Mouse (Mus musculus) adrenal gland, postnatal 14 days (tissue): ENCODE measurements around the gene Map3k11. TPM values are rescaled to one million over a fixed set of nuclear protein-coding genes. Genes with fewer than 3 reads are reported as not detected.
"Not testable (repeated sequence)": the region's sequence is repeated elsewhere in the genome, so short reads cannot be mapped to it uniquely, and the experiment has no call there.

ENCODE experiments used
- DNase-seq: peaks from one replicate; pipeline ENCODE4 v3.0.0; 2021; ENCODE audit warnings: mixed read lengths
- total RNA-seq: library from RNA; stranded (reverse); gene quantifications from 2 replicates; pipeline ENCODE4 v1.2.3, GENCODE M21; 2021

The Map3k11 gene
- total RNA-seq, 1 experiment from 2014 or later, result 50.4 TPM

DNA sequence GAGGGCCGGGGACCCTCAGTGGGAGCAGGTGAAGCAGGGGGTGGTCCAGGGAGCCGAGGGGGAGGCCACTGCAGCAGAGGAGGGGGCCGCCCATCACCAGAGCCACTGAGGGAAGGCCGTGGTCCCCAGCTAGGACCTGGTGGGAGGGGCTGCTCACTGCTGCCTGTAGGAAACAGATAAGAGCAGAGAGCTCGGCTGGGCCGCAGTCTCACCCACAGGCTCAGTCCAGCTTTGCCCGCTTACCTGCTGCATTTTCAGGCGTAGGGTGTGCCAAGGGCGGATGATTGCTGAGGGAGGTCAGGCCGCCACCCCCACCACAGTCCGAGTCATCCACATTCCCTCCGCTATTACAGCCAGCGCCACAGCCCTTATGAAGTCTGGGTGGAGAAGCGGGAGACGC lies 23.1 kb upstream of the Map3k11 start:
- DNase-seq, result no peak

GRCm38 (mm10) chr19:5666386-5666785 lies 22.2 kb upstream of the Map3k11 start:
- no peak for DNase-seq

DNA sequence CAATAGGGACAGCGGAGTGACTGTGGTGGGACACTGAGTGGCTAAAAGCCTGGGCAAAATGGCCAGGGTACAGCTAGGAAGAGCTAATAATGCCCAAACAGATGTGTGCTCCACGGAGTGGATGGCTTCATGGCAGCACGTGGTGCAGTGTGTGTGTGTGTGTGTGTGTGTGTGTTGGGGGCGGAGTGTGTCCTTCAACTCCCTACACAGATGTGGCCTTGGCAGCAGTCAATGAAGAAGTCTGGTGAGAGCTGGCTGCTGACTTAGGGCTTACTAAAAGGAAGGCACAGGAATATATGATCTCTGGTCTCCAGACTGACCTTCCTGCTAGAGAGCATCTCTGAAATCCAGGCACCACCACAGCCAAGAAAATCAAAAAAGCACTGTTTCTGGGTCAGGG lies 20.2 kb upstream of the Map3k11 start:
- DNase-seq, result peak; percentile 58

DNA sequence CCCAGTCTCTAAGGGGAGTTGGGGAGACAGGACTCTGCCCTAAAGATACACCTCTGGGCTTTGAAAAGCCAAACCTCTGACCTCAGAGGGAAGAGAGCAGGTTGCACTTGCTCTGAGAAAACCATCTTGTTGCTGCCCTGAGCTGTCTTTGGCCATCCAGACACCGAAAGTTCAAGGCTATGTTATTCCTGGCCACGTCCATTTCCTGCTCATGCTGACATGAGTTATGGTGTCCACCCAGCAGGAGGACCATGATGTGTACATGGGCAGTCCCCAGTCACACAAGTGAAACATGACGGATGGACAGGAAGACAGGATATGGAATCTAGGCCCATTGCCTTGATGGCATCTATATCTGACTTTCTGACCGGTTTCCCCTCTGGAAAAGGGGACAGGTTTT lies 8.1 kb upstream of the Map3k11 start:
- DNase-seq, result peak; percentile 78

DNA sequence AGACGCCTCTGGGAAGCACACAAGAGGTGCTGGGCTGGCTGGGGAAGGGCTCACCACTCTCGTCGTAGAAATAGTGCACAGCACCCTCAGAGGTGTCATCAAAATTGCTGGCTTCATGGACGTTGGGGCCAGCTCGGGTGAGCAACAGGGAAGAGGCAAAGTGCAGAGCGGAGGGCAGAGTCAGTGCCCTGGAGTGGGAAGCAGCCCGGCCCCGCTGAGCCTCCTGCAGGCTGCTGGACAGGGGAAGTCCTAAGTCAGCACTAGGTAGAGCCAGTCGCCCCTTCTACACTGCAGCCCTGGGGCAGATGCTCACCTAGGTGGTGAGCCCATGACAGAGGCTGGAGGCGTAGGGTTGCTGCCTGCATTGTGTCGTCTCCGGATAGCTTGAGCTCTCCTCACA lies 4.3 kb upstream of the Map3k11 start:
- no peak for DNase-seq

- DNase-seq, result no peak
These were observed 3.6 kb upstream of the Map3k11 start for GRCm38 (mm10) chr19:5684985-5685384.

DNA sequence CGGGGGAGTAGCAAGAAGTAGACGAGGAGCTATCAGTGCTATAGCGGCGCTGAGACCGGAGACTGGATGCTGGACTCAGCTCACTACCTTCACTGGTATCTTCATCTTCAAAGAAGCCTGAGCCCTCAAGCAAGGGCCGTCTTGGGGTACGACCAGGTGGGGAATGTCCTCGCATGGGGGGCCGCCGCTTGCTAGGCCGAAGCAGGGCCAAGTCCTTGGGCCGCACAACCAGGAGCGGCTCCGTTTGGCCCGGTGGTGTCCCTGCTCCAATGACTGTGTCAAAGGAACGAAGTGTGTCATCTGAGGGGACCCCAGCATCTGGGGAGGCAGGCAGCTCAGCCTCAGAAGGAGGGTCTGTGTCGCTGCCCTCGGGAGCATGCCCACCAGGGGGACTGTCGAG lies 3.1 kb upstream of the Map3k11 start:
- no peak for DNase-seq

GRCm38 (mm10) chr19:5685861-5686260 lies 2.7 kb upstream of the Map3k11 start:
- DNase-seq, result no peak

- DNase-seq, result no peak
These were observed 2.1 kb upstream of the Map3k11 start for GRCm38 (mm10) chr19:5686437-5686836.

DNA sequence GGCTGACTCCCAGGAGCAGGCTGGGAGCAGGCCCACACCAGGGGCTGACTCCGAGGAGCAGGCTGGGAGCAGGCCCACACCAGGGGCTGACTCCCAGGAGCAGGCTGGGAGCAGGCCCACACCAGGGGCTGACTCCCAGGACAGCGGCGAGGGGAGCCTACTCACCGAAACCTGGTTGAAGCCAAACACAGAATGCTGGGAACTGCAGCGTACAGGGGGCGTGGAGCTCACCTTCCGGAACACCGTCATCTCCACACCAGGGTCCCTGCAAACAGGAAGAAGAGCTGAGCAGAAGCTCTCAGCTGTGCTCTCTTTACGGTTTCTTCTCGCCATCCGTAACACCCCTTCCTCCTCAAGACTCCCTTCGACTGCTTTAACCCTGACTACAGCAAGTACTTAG lies 1.6 kb upstream of the Map3k11 start:
- not testable (repeated sequence) for DNase-seq

GRCm38 (mm10) chr19:5687738-5688137 lies 804 bp upstream of the Map3k11 start:
- DNase-seq, result no peak

GRCm38 (mm10) chr19:5689088-5689428 lies 516 bp downstream of the Map3k11 start:
- DNase-seq, result no peak

DNA sequence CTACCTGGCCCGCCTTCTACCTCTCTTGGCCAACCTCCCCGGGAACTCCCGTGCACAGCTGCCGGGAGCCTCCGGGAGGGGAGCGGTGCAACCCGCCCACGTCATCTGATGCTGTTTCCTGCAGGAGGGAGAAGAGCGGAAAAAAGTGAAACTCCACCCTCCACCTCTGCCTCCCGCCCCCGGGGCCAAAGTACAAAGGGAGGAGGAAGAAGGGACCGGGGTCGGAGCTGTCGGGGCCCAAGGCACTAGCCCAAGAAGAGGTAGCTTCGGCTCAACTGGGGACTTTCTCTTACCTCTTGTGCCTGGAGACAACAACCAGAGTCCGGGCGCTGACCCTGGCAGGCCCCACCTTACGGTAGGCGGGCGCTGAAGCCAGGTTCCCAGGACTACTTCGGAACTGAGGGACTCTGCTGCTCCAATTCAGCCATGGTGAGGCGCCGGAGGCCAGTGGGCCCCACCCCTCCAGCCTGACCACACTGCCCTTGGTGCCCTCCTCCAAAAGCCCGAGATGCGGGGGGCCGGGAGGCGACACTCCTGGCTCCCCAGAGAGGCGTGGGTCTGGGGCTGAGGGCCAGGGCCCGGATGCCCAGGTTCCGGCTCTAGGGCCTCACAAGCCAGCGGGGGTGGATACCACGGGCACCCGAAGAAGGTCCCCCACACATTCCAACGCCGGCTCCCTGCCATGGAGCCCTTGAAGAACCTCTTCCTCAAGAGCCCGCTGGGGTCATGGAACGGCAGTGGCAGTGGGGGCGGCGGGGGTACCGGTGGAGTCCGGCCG lies 1.2 kb downstream of the Map3k11 start:
- peak; percentile 95 for DNase-seq

GRCm38 (mm10) chr19:5690343-5690735 lies 1.8 kb downstream of the Map3k11 start:
- DNase-seq, result no peak

GRCm38 (mm10) chr19:5691601-5692000 lies 3.1 kb downstream of the Map3k11 start:
- no peak for DNase-seq

- DNase-seq, result peak; percentile 73
These were observed 3.8 kb downstream of the Map3k11 start for GRCm38 (mm10) chr19:5692086-5692912.

DNA sequence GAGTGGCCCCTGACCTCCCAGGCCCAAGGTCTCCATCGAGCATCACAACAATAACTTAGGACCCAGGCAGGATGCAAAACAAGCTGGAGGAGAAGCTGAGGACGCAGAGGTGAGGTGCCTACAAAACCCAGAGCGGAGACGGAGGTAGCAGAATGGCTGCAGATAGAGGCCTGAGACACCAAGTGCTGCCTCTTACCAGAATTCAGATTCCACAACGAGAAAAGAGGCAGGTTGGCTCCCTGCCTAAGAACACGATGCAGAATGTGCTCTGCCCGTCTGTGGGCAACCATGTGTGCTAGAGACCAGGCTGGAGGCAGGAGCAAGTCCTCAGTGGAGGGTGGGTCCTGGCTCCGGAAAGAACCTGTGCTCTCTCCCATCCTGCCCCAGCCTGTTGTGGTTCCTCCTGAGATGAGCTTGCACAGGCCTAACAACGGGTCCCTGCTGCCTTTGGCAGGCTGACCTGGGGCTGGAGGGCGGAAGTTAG lies 4.4 kb downstream of the Map3k11 start:
- no peak for DNase-seq

- no peak for DNase-seq
These were observed 5.3 kb downstream of the Map3k11 start for GRCm38 (mm10) chr19:5693801-5694200.

DNA sequence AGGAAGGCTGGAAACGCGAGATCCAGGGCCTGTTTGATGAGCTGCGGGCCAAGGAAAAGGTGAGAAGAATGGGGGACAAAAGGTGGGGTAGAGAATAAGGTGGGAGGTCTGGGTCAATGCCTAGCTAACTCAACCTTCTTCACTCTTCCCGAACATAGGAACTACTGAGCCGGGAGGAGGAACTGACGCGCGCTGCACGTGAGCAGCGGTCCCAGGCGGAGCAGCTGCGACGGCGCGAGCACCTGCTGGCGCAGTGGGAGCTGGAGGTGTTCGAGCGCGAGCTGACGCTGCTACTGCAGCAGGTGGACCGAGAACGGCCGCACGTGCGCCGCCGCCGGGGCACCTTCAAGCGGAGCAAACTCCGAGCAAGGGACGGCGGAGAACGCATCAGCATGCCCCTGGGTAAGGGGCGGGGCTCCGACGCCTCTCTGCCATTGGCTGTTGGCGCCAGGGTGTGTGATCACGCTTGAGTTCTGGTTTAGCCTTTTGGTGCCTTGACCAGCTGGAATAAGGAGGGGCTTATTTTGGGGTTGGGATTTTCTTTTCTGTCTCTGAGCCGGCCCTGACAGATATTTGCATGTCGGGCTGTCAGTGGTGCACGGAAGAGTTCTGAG lies 7.4 kb downstream of the Map3k11 start:
- no peak for DNase-seq

DNA sequence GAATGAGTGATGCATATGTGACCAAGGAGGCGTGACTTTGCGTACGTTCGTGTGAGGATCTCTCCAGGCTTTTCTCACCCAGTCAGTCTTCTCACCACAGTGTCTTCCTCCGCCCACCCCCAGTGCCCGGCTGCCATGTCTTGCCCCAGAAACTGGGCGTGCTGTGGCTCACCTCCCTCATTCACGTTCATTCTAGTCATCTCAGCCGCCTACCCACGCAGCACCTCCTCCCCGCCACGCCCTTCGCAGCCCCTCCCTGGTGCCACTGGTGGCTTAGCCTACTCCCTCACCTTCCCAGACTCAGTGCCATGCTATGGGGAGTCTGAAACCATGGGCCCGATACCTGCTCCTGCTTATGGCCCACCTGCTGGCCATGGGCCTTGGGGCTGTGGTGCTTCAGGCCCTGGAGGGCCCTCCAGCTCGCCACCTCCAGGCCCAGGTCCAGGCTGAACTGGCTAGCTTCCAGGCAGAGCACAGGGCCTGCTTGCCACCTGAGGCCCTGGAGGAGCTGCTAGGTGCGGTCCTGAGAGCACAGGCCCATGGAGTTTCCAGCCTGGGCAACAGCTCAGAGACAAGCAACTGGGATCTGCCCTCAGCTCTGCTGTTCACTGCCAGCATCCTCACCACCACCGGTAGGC lies 15.7 kb downstream of the Map3k11 start, which contains the start of gene Kcnk7:
Kcnk7 (plus strand) TSS at position 205 of the 638 bp plus-strand sequence.
- no peak for DNase-seq

DNA sequence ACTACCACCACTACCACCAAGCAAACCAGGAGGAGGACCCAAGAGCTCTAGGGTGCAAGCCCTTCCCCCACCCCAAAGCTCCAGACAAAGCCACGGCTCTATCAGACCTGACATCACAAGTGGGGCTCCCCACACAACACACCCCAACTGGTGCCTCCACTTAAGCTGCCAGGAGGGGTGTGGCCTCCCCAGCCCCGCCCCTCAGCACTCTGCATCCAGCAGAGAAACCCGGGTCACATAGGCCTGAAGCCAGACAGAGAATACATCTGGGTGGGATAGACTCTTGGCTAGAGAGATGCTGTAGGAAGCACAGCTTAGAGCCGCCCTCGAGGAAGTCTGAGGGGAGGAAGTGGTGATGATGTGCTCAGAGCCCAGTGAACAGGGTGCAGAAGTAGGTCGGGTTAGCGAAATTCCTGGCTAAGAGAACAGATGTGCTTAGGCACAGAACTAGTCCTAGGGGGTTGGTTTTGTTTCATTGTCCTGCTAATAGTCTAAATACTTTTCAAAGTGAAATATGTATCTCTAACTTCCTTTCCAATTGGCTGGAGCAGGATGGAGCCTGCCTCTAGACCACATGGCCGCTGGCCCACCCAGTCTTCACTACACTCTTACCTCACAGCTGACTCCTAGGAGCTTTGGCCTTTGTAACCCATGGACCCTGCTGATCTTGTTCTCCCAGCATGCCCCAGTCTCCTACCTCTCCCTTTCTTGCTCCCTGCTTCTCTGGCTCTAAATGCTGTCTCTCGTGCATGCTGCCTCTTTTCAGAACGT lies 16.4 kb downstream of the Map3k11 start:
- DNase-seq, result peak; percentile 54

GRCm38 (mm10) chr19:5710068-5710467 lies 21.5 kb downstream of the Map3k11 start:
- peak; percentile 3 for DNase-seq
